Mouse (Mus musculus): ENCODE measurements at regions not wholly inside any gene's neighbourhood (a gene's known extent, or its start where the extent isn't known, plus 50 kb on each side); places are given as distances from the start of the nearest gene placed in this dataset.

- TF ChIP-seq ZNF384 (IDR thresholded peaks at IDR 0.05; ENCODE audit: low read depth, low read length): no peak
- no peak for TF ChIP-seq SMC3 (IDR thresholded peaks at IDR 0.05; ENCODE audit: low read depth, low read length)
- no peak for TF ChIP-seq NELFE (IDR thresholded peaks at IDR 0.05; ENCODE audit: low read depth, low read length)
- TF ChIP-seq UBTF (IDR thresholded peaks at IDR 0.05; ENCODE audit: low read depth, low read length): no peak
- no peak for TF ChIP-seq MYC (IDR thresholded peaks at IDR 0.05; ENCODE audit: low read depth, low read length)
- no peak for TF ChIP-seq CHD2 (IDR thresholded peaks at IDR 0.05; ENCODE audit: low read length)
- no peak for TF ChIP-seq E2F4 (IDR thresholded peaks at IDR 0.05; ENCODE audit: insufficient replicate concordance, low read depth, low read length)
- TF ChIP-seq CTCF (conservative IDR thresholded peaks at IDR 0.05 in 1 of 2, IDR thresholded peaks at IDR 0.05 in 1 of 2; ENCODE audit: low read depth in 2 of 2, low read length in 2 of 2): no peak
- TF ChIP-seq TBP (conservative IDR thresholded peaks at IDR 0.05; ENCODE audit: low read depth, low read length): no peak
- TF ChIP-seq NRF1 (IDR thresholded peaks at IDR 0.05; ENCODE audit: low read depth, low read length): no peak
- TF ChIP-seq TCF12 (IDR thresholded peaks at IDR 0.05; ENCODE audit: low read depth, low read length): no peak
- TF ChIP-seq POLR2A (IDR thresholded peaks at IDR 0.05; ENCODE audit: low read depth, low read length): no peak
- no peak for TF ChIP-seq MAFK (IDR thresholded peaks at IDR 0.05; ENCODE audit: insufficient replicate concordance, low read length)
Measured at GRCm38 (mm10) chr15:68477745-68478144, 1977.0 kb upstream of the Lrrc6 start.

Data from CH12.LX (cell line).